Mouse (Mus musculus): ENCODE measurements at regions not wholly inside any gene's neighbourhood (a gene's known extent, or its start where the extent isn't known, plus 50 kb on each side); places are given as distances from the start of the nearest gene placed in this dataset.

GRCm38 (mm10) chrX:142600782-142601181 lies 80.4 kb upstream of the Tmem164 start:
- DNase-seq (ENCODE audit: low read depth, low spot score): no peak
- in situ Hi-C loops (cut with MboI; ENCODE audit: low sequenced_read_pairs in 2 of 2, unreplicated experiment in 2 of 2): no loop called here
- TF ChIP-seq HCFC1 (IDR thresholded peaks at IDR 0.05; ENCODE audit: borderline replicate concordance, insufficient read depth, low read length) (no peak), MAFK (IDR thresholded peaks at IDR 0.05; ENCODE audit: insufficient read depth, low read depth, low read length) (no peak), ZC3H11A (IDR thresholded peaks at IDR 0.05; ENCODE audit: borderline replicate concordance, low read depth, low read length) (no peak), ZNF384 (IDR thresholded peaks at IDR 0.05; ENCODE audit: low read depth, low read length) (no peak), CHD2 (IDR thresholded peaks at IDR 0.05; ENCODE audit: low read depth, low read length) (no peak)
- H3K4me3 ChIP-seq (ENCODE audit: insufficient read depth in 1 of 2, low read depth in 1 of 2, low read length in 2 of 2, poor library complexity in 1 of 2, severe bottlenecking in 1 of 2): no peak overlapping the region
- no peak overlapping the region for H3K9ac ChIP-seq (ENCODE audit: insufficient read depth, low read depth, low read length, poor library complexity, severe bottlenecking)
- H3K4me1 ChIP-seq (ENCODE audit: control insufficient read depth in 2 of 2, insufficient read depth in 2 of 2, low read length in 2 of 2, poor library complexity in 1 of 2): no peaks in the 10 kb centered on the region
- no peaks in the 10 kb centered on the region for H3K9me3 ChIP-seq (ENCODE audit: control insufficient read depth, insufficient read depth, low read depth, low read length)
- no peaks in the 10 kb centered on the region for H3K36me3 ChIP-seq (ENCODE audit: control insufficient read depth, insufficient read depth, low read length, poor library complexity, severe bottlenecking)
- no peak overlapping the region for H3K27ac ChIP-seq (ENCODE audit: insufficient read depth, low read depth, low read length, poor library complexity, severe bottlenecking)

DNA sequence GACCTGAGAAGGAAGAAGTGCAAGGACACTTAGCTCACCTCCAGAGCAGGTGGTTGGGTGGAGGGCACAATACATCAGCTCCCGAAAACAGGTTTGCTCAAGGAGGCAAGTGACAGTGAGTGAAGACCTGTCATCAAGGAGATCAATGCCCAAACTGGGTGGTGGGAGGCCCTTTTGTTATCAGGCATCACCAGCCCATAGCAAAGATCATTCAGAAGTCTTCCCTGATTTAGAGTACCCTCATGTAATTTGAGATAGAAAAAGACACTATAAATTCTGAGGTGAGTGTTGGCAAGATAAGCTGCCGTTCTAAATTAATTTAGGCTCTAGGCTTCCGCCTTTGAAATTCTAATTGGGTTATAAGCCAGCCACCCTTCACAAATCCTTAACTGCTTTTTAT lies 76.1 kb upstream of the Tmem164 start:
- TF ChIP-seq CHD2 (IDR thresholded peaks at IDR 0.05; ENCODE audit: low read depth, low read length) (no peak), MAFK (IDR thresholded peaks at IDR 0.05; ENCODE audit: insufficient read depth, low read depth, low read length) (no peak), HCFC1 (IDR thresholded peaks at IDR 0.05; ENCODE audit: borderline replicate concordance, insufficient read depth, low read length) (no peak), ZC3H11A (IDR thresholded peaks at IDR 0.05; ENCODE audit: borderline replicate concordance, low read depth, low read length) (no peak), ZNF384 (IDR thresholded peaks at IDR 0.05; ENCODE audit: low read depth, low read length) (no peak)
- no peak overlapping the region for H3K4me3 ChIP-seq (ENCODE audit: insufficient read depth in 1 of 2, low read depth in 1 of 2, low read length in 2 of 2, poor library complexity in 1 of 2, severe bottlenecking in 1 of 2)
- no peaks in the 10 kb centered on the region for H3K4me1 ChIP-seq (ENCODE audit: control insufficient read depth in 2 of 2, insufficient read depth in 2 of 2, low read length in 2 of 2, poor library complexity in 1 of 2)
- no peak overlapping the region for H3K27ac ChIP-seq (ENCODE audit: insufficient read depth, low read depth, low read length, poor library complexity, severe bottlenecking)
- DNase-seq (ENCODE audit: low read depth, low spot score): no peak
- H3K36me3 ChIP-seq (ENCODE audit: control insufficient read depth, insufficient read depth, low read length, poor library complexity, severe bottlenecking): no peaks in the 10 kb centered on the region
- no peak overlapping the region for H3K9ac ChIP-seq (ENCODE audit: insufficient read depth, low read depth, low read length, poor library complexity, severe bottlenecking)
- H3K9me3 ChIP-seq (ENCODE audit: control insufficient read depth, insufficient read depth, low read depth, low read length): no peaks in the 10 kb centered on the region
- in situ Hi-C loops (cut with MboI; ENCODE audit: low sequenced_read_pairs in 2 of 2, unreplicated experiment in 2 of 2): no loop called here

DNA sequence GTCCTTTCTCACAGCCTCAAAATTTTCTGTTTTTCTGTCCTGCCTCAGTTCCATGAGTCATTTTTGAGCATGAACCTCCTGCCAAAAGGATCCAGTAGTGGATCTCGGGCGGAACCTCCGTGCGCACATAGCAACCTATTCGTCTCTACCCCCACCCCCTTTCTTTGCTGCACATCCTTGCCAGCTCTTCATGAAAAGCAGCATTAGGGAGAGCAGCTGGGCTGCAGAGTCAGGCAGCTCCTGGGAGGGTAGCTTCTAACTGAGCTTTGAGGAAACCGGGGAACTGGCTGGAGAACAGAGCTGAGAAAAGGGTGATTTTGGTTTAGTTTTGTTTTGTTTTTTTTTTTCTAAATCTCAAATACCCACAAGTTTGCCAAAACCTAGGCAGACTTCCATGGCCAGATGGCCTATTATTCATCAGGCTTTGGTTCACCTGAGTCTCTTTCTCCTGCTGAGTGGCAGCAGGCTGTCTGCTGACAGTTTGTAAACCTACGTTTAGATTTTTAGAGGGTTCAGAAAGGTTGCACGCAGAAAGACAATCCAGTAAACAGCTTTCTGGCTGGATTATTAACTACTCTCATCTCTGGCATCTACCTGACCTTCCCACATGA lies 74.5 kb upstream of the Tmem164 start:
- Histone ChIP-seq H3K36me3 (ENCODE audit: control insufficient read depth, insufficient read depth, low read length, poor library complexity, severe bottlenecking) (no peaks in the 10 kb centered on the region), H3K9me3 (ENCODE audit: control insufficient read depth, insufficient read depth, low read depth, low read length) (no peaks in the 10 kb centered on the region), H3K4me1 (ENCODE audit: control insufficient read depth in 2 of 2, insufficient read depth in 2 of 2, low read length in 2 of 2, poor library complexity in 1 of 2) (no peaks in the 10 kb centered on the region), H3K9ac (ENCODE audit: insufficient read depth, low read depth, low read length, poor library complexity, severe bottlenecking) (no peak overlapping the region), H3K27ac (ENCODE audit: insufficient read depth, low read depth, low read length, poor library complexity, severe bottlenecking) (no peak overlapping the region), H3K4me3 (ENCODE audit: insufficient read depth in 1 of 2, low read depth in 1 of 2, low read length in 2 of 2, poor library complexity in 1 of 2, severe bottlenecking in 1 of 2) (no peak overlapping the region)
- TF ChIP-seq ZC3H11A (IDR thresholded peaks at IDR 0.05; ENCODE audit: borderline replicate concordance, low read depth, low read length) (no peak), HCFC1 (IDR thresholded peaks at IDR 0.05; ENCODE audit: borderline replicate concordance, insufficient read depth, low read length) (no peak), CHD2 (IDR thresholded peaks at IDR 0.05; ENCODE audit: low read depth, low read length) (no peak), MAFK (IDR thresholded peaks at IDR 0.05; ENCODE audit: insufficient read depth, low read depth, low read length) (no peak), ZNF384 (IDR thresholded peaks at IDR 0.05; ENCODE audit: low read depth, low read length) (no peak)
- in situ Hi-C loops (cut with MboI; ENCODE audit: low sequenced_read_pairs in 2 of 2, unreplicated experiment in 2 of 2): no loop called here
- DNase-seq (ENCODE audit: low read depth, low spot score): no peak

- H3K9me3 ChIP-seq (ENCODE audit: control insufficient read depth, insufficient read depth, low read depth, low read length): no peaks in the 10 kb centered on the region
- no peak overlapping the region for H3K4me3 ChIP-seq (ENCODE audit: insufficient read depth in 1 of 2, low read depth in 1 of 2, low read length in 2 of 2, poor library complexity in 1 of 2, severe bottlenecking in 1 of 2)
- in situ Hi-C loops (cut with MboI; ENCODE audit: low sequenced_read_pairs in 2 of 2, unreplicated experiment in 2 of 2): no loop called here
- TF ChIP-seq MAFK (IDR thresholded peaks at IDR 0.05; ENCODE audit: insufficient read depth, low read depth, low read length) (no peak), HCFC1 (IDR thresholded peaks at IDR 0.05; ENCODE audit: borderline replicate concordance, insufficient read depth, low read length) (no peak), ZC3H11A (IDR thresholded peaks at IDR 0.05; ENCODE audit: borderline replicate concordance, low read depth, low read length) (no peak), CHD2 (IDR thresholded peaks at IDR 0.05; ENCODE audit: low read depth, low read length) (no peak), ZNF384 (IDR thresholded peaks at IDR 0.05; ENCODE audit: low read depth, low read length) (no peak)
- H3K36me3 ChIP-seq (ENCODE audit: control insufficient read depth, insufficient read depth, low read length, poor library complexity, severe bottlenecking): no peaks in the 10 kb centered on the region
- no peak overlapping the region for H3K9ac ChIP-seq (ENCODE audit: insufficient read depth, low read depth, low read length, poor library complexity, severe bottlenecking)
- DNase-seq (ENCODE audit: low read depth, low spot score): no peak
- H3K4me1 ChIP-seq (ENCODE audit: control insufficient read depth in 2 of 2, insufficient read depth in 2 of 2, low read length in 2 of 2, poor library complexity in 1 of 2): no peaks in the 10 kb centered on the region
- H3K27ac ChIP-seq (ENCODE audit: insufficient read depth, low read depth, low read length, poor library complexity, severe bottlenecking): no peak overlapping the region
Measured at GRCm38 (mm10) chrX:142616189-142616872, 64.9 kb upstream of the Tmem164 start.
